Mouse (Mus musculus): ENCODE data around the gene Rnf44. TPM values are rescaled to one million over a fixed set of nuclear protein-coding genes. Genes with fewer than 3 reads are reported as not detected.

Gene Rnf44
- polyA plus RNA-seq, 1 experiment from 2014 or later, result 77.4 TPM

DNA sequence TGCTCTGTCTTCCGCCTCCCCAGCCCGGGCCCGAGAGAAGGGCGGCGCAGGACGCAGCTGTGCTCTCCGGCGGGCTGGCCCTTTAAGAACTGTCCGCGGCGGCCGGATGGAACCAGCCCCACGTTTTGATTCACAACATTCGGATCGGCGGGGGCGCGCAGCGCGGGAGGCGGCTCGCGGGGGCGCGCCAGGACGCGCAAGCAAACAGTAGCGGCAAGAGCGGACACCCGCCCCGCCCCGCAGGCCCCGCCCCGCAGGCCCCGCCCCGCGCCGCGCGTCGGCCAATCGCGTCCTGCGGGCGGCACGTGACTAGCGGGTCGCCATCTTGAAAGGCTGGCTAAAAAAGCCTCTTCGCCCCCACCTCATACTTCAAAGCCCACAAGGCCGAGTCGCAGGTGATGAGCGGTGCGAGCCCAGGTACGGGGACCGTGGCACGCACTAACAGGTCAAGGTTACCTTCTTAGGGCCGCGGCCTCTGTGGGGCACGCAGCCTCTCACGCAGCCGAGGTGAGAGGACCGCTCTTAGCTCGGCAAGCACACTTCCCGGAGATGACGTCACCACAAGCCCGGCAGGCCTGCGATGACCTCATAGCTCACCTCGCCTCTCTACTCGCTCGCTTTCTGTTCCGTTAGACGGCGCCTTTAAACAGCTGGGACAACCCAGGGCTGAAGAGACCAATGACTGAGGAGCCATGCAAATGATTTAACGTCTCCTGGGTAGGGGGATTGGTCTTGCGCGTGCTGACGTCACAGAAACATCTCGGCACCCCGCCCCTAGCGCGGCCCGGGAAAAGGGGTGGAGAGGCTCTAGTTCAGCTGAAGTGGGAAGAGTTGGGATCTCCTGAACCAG is 5.9 kb downstream of the Rnf44 start:
- Histone ChIP-seq H3K9ac (ENCODE audit: low read depth, low read length) (peak overlapping the region; percentile 92), H3K4me1 (replicated peaks; ENCODE audit: insufficient read depth, low read length) (peaks cover 31% of the 10 kb centered on the region), H3K27ac (peak overlapping the region; percentile 98), H3K27me3 (ENCODE audit: insufficient read depth, low read length) (no peaks in the 10 kb centered on the region), H3K36me3 (ENCODE audit: insufficient read depth, low read length) (peaks cover 8% of the 10 kb centered on the region), H3K9me3 (replicated peaks; ENCODE audit: low read length) (no peaks in the 10 kb centered on the region), H3K4me3 (replicated peaks; ENCODE audit: low read depth, low read length) (peak overlapping the region; percentile 83), H3K4me2 (ENCODE audit: low read length) (peak overlapping the region; percentile 62)
- TF ChIP-seq CTCF (IDR thresholded peaks at IDR 0.05; ENCODE audit: low read depth), result no peak
- peak; percentile 88 for ATAC-seq (replicated peaks; ENCODE audit: low FRiP score, low read depth)
- WGBS, result under 1% methylated on average over 81 of the region's 82 CpGs
- DNase-seq (ENCODE audit: low spot score), result peak; percentile 97

DNA sequence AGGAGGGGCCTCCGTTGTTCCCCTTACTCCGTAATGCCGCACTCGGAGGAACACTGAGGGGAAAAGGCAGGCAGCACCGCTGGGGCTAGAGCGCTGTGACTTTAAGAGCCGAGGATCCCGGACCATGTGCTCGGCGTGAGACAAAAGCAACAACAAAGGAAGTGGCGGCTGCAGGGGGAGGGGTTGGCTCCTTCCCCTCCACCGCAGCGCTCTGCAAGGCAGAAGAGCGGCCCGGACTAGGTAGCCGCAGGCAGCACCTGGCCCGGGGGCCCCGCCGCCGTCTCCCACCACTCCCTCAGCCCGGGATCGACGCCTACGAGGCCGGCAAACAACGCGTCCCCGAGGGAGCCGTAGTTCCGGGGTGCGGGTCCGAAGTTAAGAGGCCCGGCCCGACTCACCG is 6.6 kb downstream of the Rnf44 start:
- peak overlapping the region; percentile 98 for H3K27ac ChIP-seq
- ATAC-seq (replicated peaks; ENCODE audit: low FRiP score, low read depth) (peak; percentile 45), DNase-seq (ENCODE audit: low spot score) (peak; percentile 93)
- H3K9ac ChIP-seq (ENCODE audit: low read depth, low read length), result peak overlapping the region; percentile 92
- H3K4me1 ChIP-seq (replicated peaks; ENCODE audit: insufficient read depth, low read length), result peaks cover 25% of the 10 kb centered on the region
- peak overlapping the region; percentile 62 for H3K4me2 ChIP-seq (ENCODE audit: low read length)
- peak overlapping the region; percentile 83 for H3K4me3 ChIP-seq (replicated peaks; ENCODE audit: low read depth, low read length)
- H3K36me3 ChIP-seq (ENCODE audit: insufficient read depth, low read length), result peaks cover 15% of the 10 kb centered on the region
- no peak for TF ChIP-seq CTCF (IDR thresholded peaks at IDR 0.05; ENCODE audit: low read depth)
- H3K9me3 ChIP-seq (replicated peaks; ENCODE audit: low read length), result no peaks in the 10 kb centered on the region
- H3K27me3 ChIP-seq (ENCODE audit: insufficient read depth, low read length), result no peaks in the 10 kb centered on the region
- under 1% methylated on average over 33 of the region's 35 CpGs for WGBS

DNA sequence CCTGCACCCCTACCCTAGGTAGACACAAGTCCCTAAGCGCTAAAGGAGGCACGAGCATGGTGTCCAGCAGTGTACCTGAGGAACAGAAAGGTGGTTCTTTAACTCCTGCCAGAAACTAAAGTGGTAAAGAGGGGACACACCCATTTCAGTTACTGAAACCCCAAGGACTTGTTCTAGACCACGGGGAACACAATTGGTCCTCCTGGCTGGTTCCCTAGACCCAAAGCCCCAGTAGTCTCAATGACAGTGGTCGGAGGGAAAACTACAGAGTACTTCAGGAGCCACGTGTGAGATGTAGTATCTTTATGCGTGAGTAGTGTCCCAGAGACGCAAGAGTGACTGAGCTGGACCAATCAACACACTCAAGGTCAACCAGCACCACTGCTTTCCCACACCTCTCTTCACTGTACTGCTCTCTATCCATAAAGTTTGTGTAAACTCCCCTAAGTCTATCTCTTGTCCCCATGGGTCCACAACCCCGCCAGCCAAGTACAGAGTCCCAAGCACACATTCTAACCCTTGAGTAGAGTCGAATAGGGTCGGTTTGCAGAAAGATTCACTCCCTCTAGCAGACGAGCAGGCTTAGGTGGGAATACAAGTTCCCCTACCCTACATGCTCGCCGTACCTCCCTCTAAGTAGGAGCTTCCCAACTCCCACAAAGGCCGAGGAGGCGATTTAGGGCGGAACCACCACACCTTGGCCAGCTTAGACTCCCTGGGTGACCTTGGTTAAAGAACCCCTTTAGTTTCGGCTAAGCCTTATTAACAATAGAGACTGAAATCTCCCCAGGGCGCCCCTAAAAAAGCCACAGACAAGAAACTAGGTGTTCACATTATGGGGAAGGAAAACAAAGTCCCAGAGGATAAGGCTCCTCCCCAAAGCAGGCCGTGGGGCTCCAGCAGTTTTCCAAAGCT is 7.3 kb downstream of the Rnf44 start:
- H3K4me1 ChIP-seq (replicated peaks; ENCODE audit: insufficient read depth, low read length), result peaks cover 20% of the 10 kb centered on the region
- no peaks in the 10 kb centered on the region for H3K9me3 ChIP-seq (replicated peaks; ENCODE audit: low read length)
- H3K27ac ChIP-seq, result peak overlapping the region; percentile 98
- peak overlapping the region; percentile 92 for H3K9ac ChIP-seq (ENCODE audit: low read depth, low read length)
- peaks cover 22% of the 10 kb centered on the region for H3K36me3 ChIP-seq (ENCODE audit: insufficient read depth, low read length)
- no peak for DNase-seq (ENCODE audit: low spot score)
- TF ChIP-seq CTCF (IDR thresholded peaks at IDR 0.05; ENCODE audit: low read depth), result no peak
- no peak for ATAC-seq (replicated peaks; ENCODE audit: low FRiP score, low read depth)
- H3K4me3 ChIP-seq (replicated peaks; ENCODE audit: low read depth, low read length), result peak overlapping the region; percentile 83
- 5% methylated on average over 19 of the region's 19 CpGs for WGBS
- H3K4me2 ChIP-seq (ENCODE audit: low read length), result peak overlapping the region; percentile 62
- H3K27me3 ChIP-seq (ENCODE audit: insufficient read depth, low read length), result no peaks in the 10 kb centered on the region

DNA sequence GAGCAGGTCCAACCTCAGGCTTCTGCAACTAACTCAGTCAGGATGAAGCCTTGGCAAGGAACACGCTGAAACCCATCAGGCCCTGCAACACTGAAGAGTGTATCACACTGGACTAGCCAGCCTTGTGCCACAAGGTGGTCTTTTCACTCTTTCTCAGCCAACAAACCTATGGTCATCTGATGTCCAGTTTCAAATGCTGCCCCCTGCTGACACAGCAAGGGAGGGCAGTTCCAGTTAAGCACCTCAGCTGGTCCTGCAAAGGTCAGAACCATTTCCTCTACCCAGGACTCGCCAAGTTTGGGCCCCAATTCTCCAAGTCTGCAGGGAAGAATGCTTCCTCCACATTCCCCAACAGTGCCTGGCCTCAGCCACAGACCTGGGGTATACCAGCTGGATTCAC is 8.5 kb downstream of the Rnf44 start:
- H3K36me3 ChIP-seq (ENCODE audit: insufficient read depth, low read length), result peaks cover 34% of the 10 kb centered on the region
- no peak for ATAC-seq (replicated peaks; ENCODE audit: low FRiP score, low read depth)
- DNase-seq (ENCODE audit: low spot score), result peak; percentile 69
- WGBS, result 29% methylated on average over 2 of the region's 2 CpGs
- no peaks in the 10 kb centered on the region for H3K27me3 ChIP-seq (ENCODE audit: insufficient read depth, low read length)
- H3K4me2 ChIP-seq (ENCODE audit: low read length), result peak overlapping the region; percentile 62
- H3K27ac ChIP-seq, result 0 out of 2 replicates have a peak overlapping the region, but pooled peaks have one; percentile 2
- no peaks in the 10 kb centered on the region for H3K9me3 ChIP-seq (replicated peaks; ENCODE audit: low read length)
- TF ChIP-seq CTCF (IDR thresholded peaks at IDR 0.05; ENCODE audit: low read depth), result peak; percentile 79
- H3K4me3 ChIP-seq (replicated peaks; ENCODE audit: low read depth, low read length), result peak overlapping the region; percentile 83
- 0 out of 2 replicates have a peak overlapping the region, but pooled peaks have one; percentile 31 for H3K9ac ChIP-seq (ENCODE audit: low read depth, low read length)
- peaks cover 20% of the 10 kb centered on the region for H3K4me1 ChIP-seq (replicated peaks; ENCODE audit: insufficient read depth, low read length)

DNA sequence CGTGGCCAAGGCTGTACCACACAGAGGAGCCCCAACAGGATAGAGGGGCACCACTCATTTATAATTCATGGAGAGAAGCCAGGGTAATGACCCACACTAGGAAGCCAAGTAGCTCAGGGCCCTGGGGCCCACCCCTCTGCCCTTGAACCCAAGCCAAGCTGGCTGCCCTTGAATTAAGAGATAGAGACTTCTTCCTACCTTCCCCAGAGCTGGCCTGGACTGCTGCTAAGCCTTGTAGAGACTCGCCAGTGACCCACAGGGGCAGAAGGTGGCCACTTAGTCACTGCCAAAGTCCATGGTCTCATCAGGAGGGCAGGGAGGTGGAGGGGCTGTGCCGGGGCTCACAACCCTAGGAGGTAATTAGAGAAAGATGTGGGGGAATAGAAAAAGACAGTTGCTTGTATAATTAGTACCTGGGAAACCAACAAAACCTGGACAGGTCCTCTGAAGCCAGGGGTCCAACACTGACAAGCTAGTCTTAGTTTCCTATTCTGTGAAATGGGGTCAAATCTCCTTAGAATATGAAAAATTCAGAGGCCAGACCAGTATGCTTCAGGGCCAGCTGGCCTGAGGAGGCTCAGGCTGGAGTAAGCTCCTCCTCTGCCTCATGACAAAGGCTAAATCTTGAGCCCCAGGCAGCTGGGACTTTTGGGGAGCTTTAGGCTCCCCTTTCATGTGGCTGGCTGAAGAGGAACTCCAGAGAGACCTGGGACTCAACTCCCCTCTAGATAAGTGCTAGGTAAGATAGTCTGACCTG is 9.4 kb downstream of the Rnf44 start:
- peak overlapping the region; percentile 11; the same call in 1 of the 2 replicates for H3K4me2 ChIP-seq (ENCODE audit: low read length)
- DNase-seq (ENCODE audit: low spot score), result no peak
- H3K4me3 ChIP-seq (replicated peaks; ENCODE audit: low read depth, low read length), result no peak overlapping the region
- no peak overlapping the region for H3K9ac ChIP-seq (ENCODE audit: low read depth, low read length)
- H3K4me1 ChIP-seq (replicated peaks; ENCODE audit: insufficient read depth, low read length), result peaks cover 20% of the 10 kb centered on the region
- 53% methylated on average over 3 of the region's 3 CpGs for WGBS
- H3K27ac ChIP-seq, result peak overlapping the region; percentile 2; the same call in 1 of the 2 replicates
- TF ChIP-seq CTCF (IDR thresholded peaks at IDR 0.05; ENCODE audit: low read depth), result no peak
- H3K36me3 ChIP-seq (ENCODE audit: insufficient read depth, low read length), result peaks cover 38% of the 10 kb centered on the region
- no peak for ATAC-seq (replicated peaks; ENCODE audit: low FRiP score, low read depth)
- no peaks in the 10 kb centered on the region for H3K27me3 ChIP-seq (ENCODE audit: insufficient read depth, low read length)
- H3K9me3 ChIP-seq (replicated peaks; ENCODE audit: low read length), result no peaks in the 10 kb centered on the region
